Mouse (Mus musculus) hindbrain, embryonic 16.5 days (tissue): ENCODE data around the gene Calcb. TPM values are rescaled to one million over a fixed set of nuclear protein-coding genes. Genes with fewer than 3 reads are reported as not detected.
A peak's percentile ranks its signal among the peaks of the same experiment; 100 is the strongest.

Source experiments
- ATAC-seq: fragments of 200-750 bp; cut with Nextera tagmentation; 2 replicates; pipeline ENCODE4 v1.8.0; 2017; ENCODE audit warnings: moderate TSS enrichment, moderate library complexity
- H3K27ac ChIP-seq: fragments of 300-500 bp; sonication (generic); 2 replicates; pipeline ENCODE4 v1.5.1; 2014; ENCODE audit warnings: low read depth, mild to moderate bottlenecking, control low read depth, low read length, moderate library complexity
- H3K27me3 ChIP-seq: fragments of 300-500 bp; sonication (generic); replicated peaks from 2 replicates; pipeline ENCODE4 v1.6.1; 2014; ENCODE audit warnings: low read length; ENCODE audit not compliant: control insufficient read depth, insufficient read depth
- H3K36me3 ChIP-seq: fragments of 300-500 bp; sonication (generic); 2 replicates; pipeline ENCODE4 v1.6.1; 2014; ENCODE audit warnings: mild to moderate bottlenecking, low read length, moderate library complexity, mixed read lengths; ENCODE audit not compliant: control insufficient read depth, insufficient read depth
- H3K4me1 ChIP-seq: fragments of 300-500 bp; sonication (generic); 2 replicates; pipeline ENCODE4 v1.6.1; 2014; ENCODE audit warnings: low read depth, low read length; ENCODE audit not compliant: control insufficient read depth, insufficient read depth
- H3K4me2 ChIP-seq: fragments of 300-500 bp; sonication (generic); 2 replicates; pipeline ENCODE4 v1.6.1; 2014; ENCODE audit warnings: mild to moderate bottlenecking, low read length, control low read depth, moderate library complexity
- H3K4me3 ChIP-seq: fragments of 300-500 bp; sonication (generic); 2 replicates; pipeline ENCODE4 v1.5.1; 2014; ENCODE audit warnings: mild to moderate bottlenecking, low read length, control low read depth, moderate library complexity
- H3K9ac ChIP-seq: fragments of 300-500 bp; sonication (generic); 2 replicates; pipeline ENCODE4 v1.6.1; 2014; ENCODE audit warnings: low read depth, mild to moderate bottlenecking, control low read depth, low read length, moderate library complexity
- H3K9me3 ChIP-seq: fragments of 300-500 bp; sonication (generic); 2 replicates; pipeline ENCODE4 v1.6.1; 2014; ENCODE audit warnings: mild to moderate bottlenecking, low read length, moderate library complexity; ENCODE audit not compliant: control insufficient read depth
- WGBS: fragments of 180-500 bp; shearing (Covaris S2); extraction: QIAGEN DNeasy Blood & Tissue Kit; methylation state at CpG from one replicate; pipeline ENCODE4 v1.1.7; 2014; 5-methylcytosine and 5-hydroxymethylcytosine counted together
- polyA plus RNA-seq: library from polyadenylated mRNA; unstranded; fragments of >200 nt; fragmentation: Nextera tagmentation; extraction: Ambion mirVana; gene quantifications from 2 replicates; pipeline ENCODE4 v1.2.1, GENCODE M21; 2015

The Calcb gene
- polyA plus RNA-seq: 6.1 and 8.9 TPM in 2 replicates

DNA sequence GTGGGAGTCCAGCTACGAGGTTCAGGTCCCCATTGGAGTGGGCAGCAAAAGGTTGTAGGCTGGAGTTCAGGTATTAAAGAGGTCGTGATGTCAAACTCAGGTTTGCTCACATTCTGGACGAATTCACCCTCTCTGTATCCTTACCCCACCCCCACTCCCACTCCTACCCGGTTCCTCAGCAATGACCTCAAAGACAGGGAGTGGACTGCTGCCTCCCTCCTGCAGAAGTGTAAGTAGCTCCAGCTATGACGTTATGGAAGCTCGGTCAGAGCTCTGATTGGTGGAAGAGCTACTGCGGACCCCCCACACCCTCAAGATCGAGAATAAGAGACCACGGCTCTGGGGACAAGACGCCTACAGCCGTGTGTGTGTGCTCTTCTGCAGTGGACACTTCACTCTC is at the start of gene Calcb:
Gene Calcb, plus strand, starts transcription at position 344 of the 400 bp plus-strand sequence.
- H3K4me1 ChIP-seq: peaks cover 12% of the 10 kb centered on the region

DNA sequence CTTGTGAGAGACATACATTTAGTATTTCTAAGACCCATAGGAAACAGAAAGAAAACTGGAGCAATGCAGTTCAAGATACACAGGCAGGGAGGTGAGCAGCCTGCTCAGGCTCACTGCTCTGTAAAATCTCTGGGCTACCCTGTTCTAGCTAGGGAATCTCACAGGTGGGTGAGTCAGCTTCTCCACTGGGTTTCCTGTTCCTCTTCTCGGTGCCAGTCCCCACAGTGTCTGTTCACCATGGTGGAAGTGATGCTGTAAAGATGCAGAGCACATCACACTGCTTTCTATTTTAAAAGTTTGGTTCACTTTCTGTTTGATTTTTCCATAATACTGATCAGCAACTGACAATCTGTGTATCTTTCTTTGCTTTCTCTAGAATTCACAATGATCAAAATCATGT is 47.0 kb upstream of the Calcb start:
- H3K27me3 ChIP-seq: no peaks in the 10 kb centered on the region
- no peak for ATAC-seq
- H3K4me3 ChIP-seq: no peak overlapping the region
- 86% methylated on average over 1 of the region's 1 CpGs for WGBS
- H3K4me2 ChIP-seq: no peak overlapping the region
- no peak overlapping the region for H3K27ac ChIP-seq
- H3K36me3 ChIP-seq: no peaks in the 10 kb centered on the region
- H3K9ac ChIP-seq: no peak overlapping the region
- no peaks in the 10 kb centered on the region for H3K4me1 ChIP-seq
- no peaks in the 10 kb centered on the region for H3K9me3 ChIP-seq

More for the DNA sequence above, at the start of gene Calcb:
- 5% methylated on average over 11 of the region's 11 CpGs for WGBS
- no peaks in the 10 kb centered on the region for H3K9me3 ChIP-seq
- H3K27me3 ChIP-seq: peaks cover 21% of the 10 kb centered on the region
- H3K27ac ChIP-seq: no peak within 1 kb of the TSS
- H3K4me3 ChIP-seq: peak within 1 kb of the TSS; percentile 25
- peak within 1 kb of the TSS; percentile 4; the same call in 1 of the 2 replicates for H3K9ac ChIP-seq
- H3K36me3 ChIP-seq: no peaks in the 10 kb centered on the region
- H3K4me2 ChIP-seq: peak within 1 kb of the TSS; percentile 47
- ATAC-seq: no peak

DNA sequence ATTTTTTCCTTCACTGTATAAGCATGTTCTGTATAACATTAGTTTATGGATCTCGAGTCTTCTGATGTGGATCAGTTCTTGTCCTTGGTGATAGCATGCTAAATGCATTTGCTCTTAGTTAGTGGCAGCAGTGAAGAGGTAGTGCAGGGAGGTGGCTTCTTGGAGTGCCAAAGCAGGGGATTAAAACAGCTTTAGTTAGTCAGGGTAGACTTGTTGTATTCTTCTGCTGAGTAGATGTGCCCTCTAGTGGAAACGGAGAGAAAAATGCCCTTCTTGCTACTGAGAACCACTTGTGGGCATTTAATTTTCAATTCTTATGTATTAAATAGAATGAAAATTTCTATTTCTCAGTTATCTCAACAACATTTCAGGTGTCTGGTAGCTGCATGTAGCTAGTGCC is 45.7 kb upstream of the Calcb start:
- H3K4me2 ChIP-seq: no peak overlapping the region

DNA sequence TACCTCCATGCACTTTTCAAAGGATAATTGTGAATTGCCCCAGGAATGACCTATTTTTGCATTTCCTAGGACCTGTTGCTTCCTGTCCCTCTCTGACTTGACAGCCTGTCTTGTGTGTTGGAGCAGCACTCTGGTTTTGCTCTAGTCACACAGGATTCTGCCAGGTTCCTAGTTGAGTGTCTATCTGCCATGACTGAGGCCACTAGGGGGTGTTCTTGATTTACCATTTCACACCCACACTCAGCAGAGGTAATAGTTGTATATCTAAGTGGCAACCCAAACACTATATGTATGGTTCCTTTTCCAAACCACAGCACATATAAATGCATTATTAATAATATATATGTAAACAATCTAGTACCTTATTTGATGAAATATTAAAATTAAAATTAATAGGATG is 26.1 kb upstream of the Calcb start:
- ATAC-seq: no peak
- Histone ChIP-seq H3K36me3 (no peaks in the 10 kb centered on the region), H3K27ac (no peak overlapping the region), H3K4me1 (no peaks in the 10 kb centered on the region), H3K27me3 (no peaks in the 10 kb centered on the region), H3K4me3 (no peak overlapping the region), H3K4me2 (no peak overlapping the region), H3K9ac (no peak overlapping the region), H3K9me3 (no peaks in the 10 kb centered on the region)

More for the DNA sequence above, 45.7 kb upstream of the Calcb start:
- no peaks in the 10 kb centered on the region for H3K9me3 ChIP-seq
- no peaks in the 10 kb centered on the region for H3K27me3 ChIP-seq
- no peak overlapping the region for H3K27ac ChIP-seq
- no peak overlapping the region for H3K9ac ChIP-seq
- no peaks in the 10 kb centered on the region for H3K4me1 ChIP-seq
- H3K4me3 ChIP-seq: no peak overlapping the region
- no peaks in the 10 kb centered on the region for H3K36me3 ChIP-seq
- ATAC-seq: no peak
- 23% methylated on average over 2 of the region's 2 CpGs for WGBS

DNA sequence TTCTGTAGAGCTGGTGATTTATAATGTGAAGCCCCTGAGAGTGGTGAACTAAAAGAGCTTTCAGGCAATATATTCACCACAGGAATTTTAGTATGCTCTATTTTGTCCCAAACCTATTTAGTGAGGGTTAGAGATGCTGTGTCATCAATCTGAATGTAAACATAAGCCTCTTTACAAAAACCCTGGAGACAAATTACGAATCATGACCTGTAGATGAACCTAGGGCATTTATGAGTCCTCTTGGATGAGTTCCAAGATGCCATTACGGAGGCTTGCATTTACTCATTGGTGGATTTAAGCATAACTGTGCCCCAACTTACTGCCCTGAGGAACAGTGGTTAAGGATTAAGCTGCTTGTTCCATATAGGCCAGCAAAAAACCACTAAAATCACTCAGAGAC is 17.6 kb upstream of the Calcb start:
- Histone ChIP-seq H3K36me3 (no peaks in the 10 kb centered on the region), H3K9me3 (no peaks in the 10 kb centered on the region), H3K4me3 (no peak overlapping the region), H3K4me1 (no peaks in the 10 kb centered on the region), H3K27ac (no peak overlapping the region), H3K9ac (no peak overlapping the region), H3K4me2 (no peak overlapping the region), H3K27me3 (no peaks in the 10 kb centered on the region)
- ATAC-seq: no peak
- WGBS: 44% methylated on average over 2 of the region's 2 CpGs

DNA sequence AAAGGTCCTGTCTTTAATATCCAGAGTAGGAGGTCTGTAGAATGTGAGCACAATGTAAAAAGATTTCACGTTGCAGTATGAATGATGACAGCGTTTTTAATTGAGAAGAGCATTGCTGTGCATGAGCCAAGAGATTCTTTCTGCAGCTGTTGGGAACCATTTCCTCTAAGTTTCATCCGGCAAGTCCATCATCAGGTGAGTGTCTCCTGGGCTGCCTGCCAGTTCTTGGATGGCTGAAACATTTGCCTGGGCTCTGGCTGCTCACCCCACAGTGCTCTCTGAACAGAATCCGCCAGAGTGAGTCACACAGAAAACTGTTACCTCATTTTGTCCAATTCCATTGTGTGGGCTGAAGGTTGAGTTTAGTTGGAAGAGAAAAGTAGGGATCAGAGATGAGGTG is 11.7 kb upstream of the Calcb start:
- no peak overlapping the region for H3K4me3 ChIP-seq
- no peaks in the 10 kb centered on the region for H3K27me3 ChIP-seq
- no peaks in the 10 kb centered on the region for H3K4me1 ChIP-seq
- WGBS: 74% methylated on average over 4 of the region's 4 CpGs
- H3K4me2 ChIP-seq: no peak overlapping the region
- ATAC-seq: no peak
- H3K9me3 ChIP-seq: no peaks in the 10 kb centered on the region
- no peak overlapping the region for H3K27ac ChIP-seq
- H3K9ac ChIP-seq: no peak overlapping the region
- H3K36me3 ChIP-seq: no peaks in the 10 kb centered on the region

DNA sequence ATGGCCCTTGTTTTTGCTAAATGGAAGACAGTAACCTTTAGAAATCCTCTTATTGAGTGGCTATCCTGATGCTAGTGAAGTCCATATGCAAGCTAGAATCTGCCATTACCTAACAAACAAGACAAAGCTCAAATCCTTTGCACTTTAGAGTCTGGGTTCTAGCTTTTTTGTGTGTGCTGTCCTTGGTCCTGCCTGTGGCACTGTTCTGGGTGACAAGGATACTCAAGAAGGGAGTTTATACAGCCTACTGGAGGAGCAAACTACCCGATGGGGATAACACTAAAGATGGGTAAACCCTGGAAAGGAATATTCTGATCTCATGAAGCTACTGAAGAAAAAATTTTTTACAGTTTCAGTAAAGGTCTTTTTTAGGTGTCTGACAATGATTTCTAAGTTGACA is 11.0 kb upstream of the Calcb start:
- H3K36me3 ChIP-seq: no peaks in the 10 kb centered on the region
- 89% methylated on average over 1 of the region's 1 CpGs for WGBS
- no peaks in the 10 kb centered on the region for H3K4me1 ChIP-seq
- no peak overlapping the region for H3K4me2 ChIP-seq
- H3K9ac ChIP-seq: no peak overlapping the region
- no peaks in the 10 kb centered on the region for H3K27me3 ChIP-seq
- H3K9me3 ChIP-seq: no peaks in the 10 kb centered on the region
- H3K27ac ChIP-seq: no peak overlapping the region
- no peak overlapping the region for H3K4me3 ChIP-seq
- no peak for ATAC-seq

DNA sequence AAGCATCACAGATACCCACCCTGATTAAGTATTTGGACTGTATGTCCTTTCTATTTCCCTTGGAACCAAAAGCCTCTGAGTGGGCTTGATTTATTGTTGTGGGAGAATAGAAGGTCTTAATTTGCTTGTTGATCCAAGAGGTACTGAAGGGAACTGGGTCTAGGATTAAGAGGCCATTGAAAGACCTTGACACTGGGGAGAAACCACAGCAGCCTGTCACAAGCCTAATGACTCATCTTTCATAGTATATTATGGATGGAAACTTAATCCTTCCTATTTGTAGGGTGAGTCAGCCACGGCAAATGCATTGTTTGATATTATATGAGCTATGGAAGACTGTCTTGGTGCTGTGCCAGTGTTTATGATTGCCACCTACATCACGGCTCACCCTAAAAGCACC is 8.0 kb upstream of the Calcb start:
- Histone ChIP-seq H3K4me3 (no peak overlapping the region), H3K36me3 (no peaks in the 10 kb centered on the region), H3K27me3 (no peaks in the 10 kb centered on the region), H3K4me1 (no peaks in the 10 kb centered on the region), H3K9ac (no peak overlapping the region), H3K9me3 (no peaks in the 10 kb centered on the region), H3K4me2 (no peak overlapping the region), H3K27ac (no peak overlapping the region)
- no peak for ATAC-seq
- 87% methylated on average over 2 of the region's 2 CpGs for WGBS

DNA sequence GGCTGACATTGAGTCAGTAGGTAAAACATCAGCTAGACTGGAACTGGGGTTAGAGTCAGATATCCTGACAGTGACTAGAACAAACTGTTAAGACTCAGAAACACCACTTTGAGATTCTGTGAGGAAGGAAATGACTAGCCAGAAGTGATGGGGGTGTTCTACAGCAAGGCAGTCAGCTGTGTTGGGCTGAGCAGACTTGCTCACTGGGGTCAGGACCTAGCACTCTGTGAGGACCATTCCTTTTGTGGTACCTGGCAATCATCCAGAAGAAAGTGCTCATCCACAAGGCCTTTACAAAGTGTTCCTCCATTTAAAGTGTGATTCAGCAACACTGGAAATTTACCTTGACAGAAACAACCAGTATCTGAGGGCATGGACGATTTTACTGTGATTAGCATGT is 5.9 kb upstream of the Calcb start:
- no peak overlapping the region for H3K9ac ChIP-seq
- WGBS: 68% methylated on average over 1 of the region's 1 CpGs

More for the DNA sequence above, 5.9 kb upstream of the Calcb start:
- Histone ChIP-seq H3K36me3 (no peaks in the 10 kb centered on the region), H3K27me3 (peaks cover under 1% of the 10 kb centered on the region; the same call in 1 of the 2 replicates), H3K27ac (no peak overlapping the region), H3K4me3 (no peak overlapping the region), H3K9me3 (no peaks in the 10 kb centered on the region), H3K4me1 (no peaks in the 10 kb centered on the region), H3K4me2 (no peak overlapping the region)
- no peak for ATAC-seq
